Mouse (Mus musculus) left cerebral cortex, adult 6 months (tissue): ENCODE data around the gene Vmn1r148. TPM values are rescaled to one million over a fixed set of nuclear protein-coding genes. Genes with fewer than 3 reads are reported as not detected.

Source experiments
- long read RNA-seq, 2 experiments: library from polyadenylated mRNA; unstranded; transcript quantifications; one replicate each; pipeline ENCODE4 v2.0.0; 2019 to 2020
- polyA plus RNA-seq: library from polyadenylated mRNA; unstranded; fragments of <200 nt; fragmentation: Nextera tagmentation; gene quantifications from 2 replicates; pipeline ENCODE4 v1.2.3, GENCODE M21; 2021

Vmn1r148 gene
- not detected in 2 replicates for polyA plus RNA-seq
- long read RNA-seq, experiment 1 = 0 reads
- long read RNA-seq, experiment 2 = 0 reads

DNA sequence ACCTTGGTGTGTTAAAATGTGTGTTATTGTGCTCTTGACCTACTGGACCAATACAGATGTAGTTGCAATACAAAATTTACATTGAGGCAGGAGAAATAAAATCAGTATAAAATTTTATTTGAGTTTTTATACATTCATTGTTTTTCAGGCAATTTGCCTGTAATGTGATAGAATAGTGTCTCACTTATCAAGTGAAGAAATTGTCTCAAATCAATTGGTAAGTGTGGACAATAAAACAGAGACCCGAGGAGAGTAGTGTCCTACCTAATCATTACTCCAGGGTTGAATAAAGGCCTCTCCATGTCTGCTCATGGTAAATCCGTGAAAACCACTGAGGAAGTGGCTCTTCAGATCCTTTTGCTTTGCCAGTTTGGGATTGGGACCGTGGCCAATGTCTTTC, at the start of gene Vmn1r148:
Gene Vmn1r148, plus strand, starts transcription at position 301 of the 400 bp plus-strand sequence.

DNA sequence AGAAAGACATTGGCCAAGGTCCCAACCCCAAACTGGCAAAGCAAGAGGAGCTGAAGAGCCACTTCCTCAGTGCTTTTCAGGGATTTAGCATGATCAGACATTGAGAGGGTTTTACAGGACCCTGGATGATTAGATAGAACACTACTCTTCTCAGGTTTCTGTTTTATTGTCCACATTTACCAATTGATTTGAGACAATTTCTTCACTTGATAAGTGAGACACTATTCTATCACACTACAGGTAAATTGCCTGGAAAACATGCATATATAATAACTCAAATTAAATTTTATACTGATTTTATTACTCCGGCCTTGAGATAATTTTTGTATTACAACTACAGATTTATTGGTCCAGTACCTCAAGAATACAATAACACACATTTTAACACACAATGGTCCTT, 42.4 kb upstream of the Vmn1r148 start, which contains the start of gene Gm8660:
Gene Gm8660, minus strand, starts transcription at position 101 of the 400 bp plus-strand sequence.

DNA sequence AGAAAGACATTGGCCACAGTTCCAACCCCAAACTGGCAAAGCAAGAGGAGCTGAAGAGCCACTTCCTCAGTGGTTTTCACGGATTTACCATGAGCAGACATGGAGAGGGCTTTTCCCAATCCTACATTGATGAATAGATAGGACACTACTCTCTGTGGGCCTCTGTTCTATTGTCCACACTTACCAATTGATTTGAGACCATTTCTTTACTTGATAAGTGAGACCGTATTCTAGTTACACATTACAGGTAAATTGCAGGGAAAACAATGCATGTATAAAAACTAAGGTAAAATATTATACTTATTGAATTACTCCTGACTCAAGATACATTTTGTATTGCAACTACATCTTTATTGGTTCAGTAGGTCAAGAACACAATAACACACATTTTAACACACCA, 24.7 kb downstream of the Vmn1r148 start, which contains the start of gene Vmn1r149:
Gene Vmn1r149, minus strand, starts transcription at position 101 of the 400 bp plus-strand sequence.

DNA sequence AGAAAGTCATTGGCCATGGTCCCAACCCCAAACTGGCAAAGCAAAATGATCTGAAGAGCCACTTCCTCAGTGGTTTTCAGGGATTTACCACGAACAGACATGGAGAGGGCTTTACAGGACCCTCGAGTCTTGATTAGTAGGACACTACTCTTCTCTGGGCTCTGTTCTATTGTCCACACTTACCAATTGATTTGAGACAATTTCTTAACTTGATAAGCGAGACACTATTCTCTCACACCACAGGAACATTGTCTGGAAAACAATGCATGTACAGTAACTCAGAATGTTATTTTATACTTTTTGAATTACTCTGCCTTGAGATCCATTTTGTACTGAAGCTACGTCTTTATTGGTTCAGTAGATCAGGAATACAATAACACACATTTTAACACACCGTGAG, 50.6 kb downstream of the Vmn1r148 start, which contains the start of gene Gm10665:
Gene Gm10665, minus strand, starts transcription at position 101 of the 400 bp plus-strand sequence.

Other genes starting within 250 kb of the Vmn1r148 start
- not detected in 2 replicates for gene Vmn1r142, start 249.5 kb upstream of the Vmn1r148 start, polyA plus RNA-seq
- gene Vmn1r143, start 224.2 kb upstream of the Vmn1r148 start, polyA plus RNA-seq = not detected in 2 replicates
- not detected in 2 replicates for gene Gm8653, start 212.3 kb upstream of the Vmn1r148 start, polyA plus RNA-seq
- gene Gm8453, start 184.1 kb upstream of the Vmn1r148 start, polyA plus RNA-seq = not detected in 2 replicates
- not detected in 2 replicates for gene Gm4187, start 83.9 kb upstream of the Vmn1r148 start, polyA plus RNA-seq
- gene Gm8660, start 42.5 kb upstream of the Vmn1r148 start, polyA plus RNA-seq = not detected in 2 replicates
- gene Vmn1r149, start 24.6 kb downstream of the Vmn1r148 start, polyA plus RNA-seq = not detected in 2 replicates
- gene Gm10665, start 50.5 kb downstream of the Vmn1r148 start, polyA plus RNA-seq = not detected in 2 replicates
- gene Vmn1r151, start 86.1 kb downstream of the Vmn1r148 start, polyA plus RNA-seq = not detected in 2 replicates
- gene Vmn1r152, start 109.4 kb downstream of the Vmn1r148 start, polyA plus RNA-seq = not detected in 2 replicates
- gene Gm8677, start 121.3 kb downstream of the Vmn1r148 start, polyA plus RNA-seq = not detected in 2 replicates
- not detected in 2 replicates for gene Gm4201, start 151.8 kb downstream of the Vmn1r148 start, polyA plus RNA-seq
- not detected in 2 replicates for gene Gm4565, start 174.5 kb downstream of the Vmn1r148 start, polyA plus RNA-seq
- gene Vmn1r155, start 244.4 kb downstream of the Vmn1r148 start, polyA plus RNA-seq = not detected in 2 replicates